Mouse (Mus musculus) C2C12 (cell line): ENCODE data around the gene Atmin. TPM values are rescaled to one million over a fixed set of nuclear protein-coding genes. Genes with fewer than 3 reads are reported as not detected.

Experiments
- H3K27me3 ChIP-seq: one replicate; pipeline ENCODE4 v1.6.1; 2011; ENCODE audit not compliant: control insufficient read depth, insufficient read depth, insufficient read length
- H3K36me3 ChIP-seq: one replicate; pipeline ENCODE4 v1.6.1; 2011; ENCODE audit not compliant: control insufficient read depth, insufficient read depth
- H3K4me3 ChIP-seq: one replicate; pipeline ENCODE4 v1.5.1; 2011; ENCODE audit warnings: mild to moderate bottlenecking, control low read depth; ENCODE audit not compliant: poor library complexity, insufficient read depth, severe bottlenecking
- H3K79me2 ChIP-seq: one replicate; pipeline ENCODE4 v1.6.1; 2011; ENCODE audit not compliant: control insufficient read depth, insufficient read depth
- H3K79me3 ChIP-seq: one replicate; pipeline ENCODE4 v1.6.1; 2011; ENCODE audit warnings: low read depth, control low read depth
- H3ac ChIP-seq: one replicate; pipeline ENCODE3; 2011; ENCODE audit warnings: low read depth; ENCODE audit not compliant: control insufficient read depth, insufficient read length
- CEBPB ChIP-seq: IDR thresholded peaks from one replicate; pipeline ENCODE4 v1.6.1; 2011; ENCODE audit warnings: low read depth, mild to moderate bottlenecking, control low read depth, moderate library complexity
- CTCF ChIP-seq: IDR thresholded peaks from one replicate; pipeline ENCODE4 v1.5.1; 2011; ENCODE audit not compliant: control insufficient read depth, insufficient read depth, insufficient read length
- FOSL1 ChIP-seq: IDR thresholded peaks from one replicate; pipeline ENCODE4 v1.8.0; 2011; ENCODE audit warnings: mild to moderate bottlenecking, low read length; ENCODE audit not compliant: poor library complexity, insufficient read depth, severe bottlenecking
- MAX ChIP-seq: IDR thresholded peaks from one replicate; pipeline ENCODE4 v1.6.1; 2011; ENCODE audit warnings: mild to moderate bottlenecking, control low read depth
- MYOD1 ChIP-seq: IDR thresholded peaks from one replicate; pipeline ENCODE4 v1.6.1; 2011; ENCODE audit warnings: low read depth; ENCODE audit not compliant: control insufficient read depth, insufficient read length
- MYOG ChIP-seq: IDR thresholded peaks from one replicate; pipeline ENCODE4 v1.6.1; 2011; ENCODE audit not compliant: control insufficient read depth, insufficient read length; ENCODE audit errors: extremely low read depth
- USF1 ChIP-seq: IDR thresholded peaks from one replicate; pipeline ENCODE4 v1.6.1; 2011; ENCODE audit warnings: low read depth, mild to moderate bottlenecking, control low read depth, moderate library complexity
- polyA plus RNA-seq: library from polyadenylated mRNA; unstranded; fragments of >200 nt; fragmentation: generic; extraction: Trizol; gene quantifications from one replicate; pipeline ENCODE4 v1.2.1, GENCODE M21; 2012; ENCODE audit warnings: missing spikeins

Atmin gene
- polyA plus RNA-seq, 1 experiment, result 5.8 TPM

GRCm38 (mm10) chr8:116945169-116945910, 2.1 kb downstream of the Atmin start:
- Histone ChIP-seq H3K27me3 (no peaks in the 10 kb centered on the region), H3K79me2 (peaks cover 19% of the 10 kb centered on the region), H3K36me3 (no peaks in the 10 kb centered on the region), H3K79me3 (no peaks in the 10 kb centered on the region), H3K4me3 (no peak overlapping the region), H3ac (no peak overlapping the region)
- no peak for TF ChIP-seq MYOG
- TF ChIP-seq FOSL1, result no peak
- no peak for TF ChIP-seq CEBPB
- no peak for TF ChIP-seq MYOD1
- no peak for TF ChIP-seq USF1
- TF ChIP-seq CTCF, result no peak
- no peak for TF ChIP-seq MAX

DNA sequence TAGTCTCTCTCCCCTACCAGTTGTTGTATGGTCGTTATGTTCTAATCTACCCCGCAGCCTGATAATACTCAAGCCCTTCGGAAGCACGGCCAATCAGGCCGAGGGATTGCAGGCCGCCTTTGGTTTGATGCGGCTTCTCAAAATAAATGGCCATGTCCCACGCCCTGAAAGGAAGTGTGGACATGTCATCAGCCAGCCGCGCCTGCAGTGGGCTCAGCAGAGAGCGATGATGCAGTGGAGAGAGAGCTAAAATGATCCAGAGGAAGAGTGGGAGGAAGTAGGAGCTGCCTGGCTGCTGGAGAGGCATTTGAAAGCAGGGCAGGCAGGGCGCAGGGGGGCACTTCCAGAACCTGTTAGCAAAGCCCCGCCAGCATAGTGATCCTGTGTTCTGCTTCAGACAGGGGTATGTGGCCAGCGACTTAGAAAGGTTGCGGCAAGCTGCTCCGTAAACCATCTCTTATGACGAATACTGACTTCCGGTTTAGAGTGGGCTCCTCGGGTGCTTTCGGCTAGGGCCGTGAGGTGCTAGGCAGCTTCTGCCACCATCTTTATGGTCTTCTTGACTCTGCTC, 3.2 kb downstream of the Atmin start:
- H3K79me2 ChIP-seq, result peaks cover 19% of the 10 kb centered on the region
- H3K4me3 ChIP-seq, result no peak overlapping the region
- TF ChIP-seq CTCF (no peak), FOSL1 (no peak), MAX (no peak)
- H3K36me3 ChIP-seq, result no peaks in the 10 kb centered on the region
- H3ac ChIP-seq, result no peak overlapping the region
- H3K27me3 ChIP-seq, result no peaks in the 10 kb centered on the region
- H3K79me3 ChIP-seq, result no peaks in the 10 kb centered on the region

DNA sequence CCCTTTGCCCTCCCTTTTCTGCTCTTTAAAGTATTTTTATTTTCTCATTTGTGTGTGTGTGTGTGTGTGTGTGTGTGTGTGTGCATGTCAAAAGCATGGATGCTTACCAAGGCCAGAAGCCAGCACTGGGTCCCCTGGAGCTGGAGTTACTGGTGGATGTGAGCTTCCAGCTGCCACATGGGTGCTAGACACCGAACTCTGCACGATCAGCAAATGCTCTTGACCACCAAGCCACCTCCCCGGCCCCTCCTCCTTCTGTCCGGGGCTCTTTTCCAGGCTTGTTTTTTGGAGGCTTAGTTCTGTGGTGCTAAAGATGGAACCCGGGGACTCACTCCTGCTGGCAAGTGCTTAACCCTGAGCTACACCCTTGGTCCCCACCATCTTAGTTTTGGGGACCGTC, 3.7 kb downstream of the Atmin start:
- no peaks in the 10 kb centered on the region for H3K36me3 ChIP-seq
- H3K4me3 ChIP-seq, result no peak overlapping the region
- H3K79me2 ChIP-seq, result peaks cover 19% of the 10 kb centered on the region
- no peaks in the 10 kb centered on the region for H3K79me3 ChIP-seq
- H3ac ChIP-seq, result no peak overlapping the region
- no peaks in the 10 kb centered on the region for H3K27me3 ChIP-seq
- TF ChIP-seq CEBPB (no peak), MYOD1 (no peak), USF1 (no peak), MYOG (no peak), MAX (no peak), FOSL1 (no peak), CTCF (no peak)

- no peak overlapping the region for H3K4me3 ChIP-seq
- H3K36me3 ChIP-seq, result no peaks in the 10 kb centered on the region
- TF ChIP-seq MYOD1 (no peak), CTCF (no peak), MAX (no peak), FOSL1 (no peak), CEBPB (no peak), MYOG (no peak), USF1 (no peak)
- no peaks in the 10 kb centered on the region for H3K27me3 ChIP-seq
- H3K79me2 ChIP-seq, result peaks cover 19% of the 10 kb centered on the region
- no peaks in the 10 kb centered on the region for H3K79me3 ChIP-seq
- H3ac ChIP-seq, result no peak overlapping the region
These were observed 4.4 kb downstream of the Atmin start for GRCm38 (mm10) chr8:116947589-116947988.

- no peak overlapping the region for H3ac ChIP-seq
- no peak overlapping the region for H3K4me3 ChIP-seq
- H3K79me3 ChIP-seq, result no peaks in the 10 kb centered on the region
- peaks cover 8% of the 10 kb centered on the region for H3K79me2 ChIP-seq
- TF ChIP-seq CTCF, result no peak
- no peaks in the 10 kb centered on the region for H3K27me3 ChIP-seq
- H3K36me3 ChIP-seq, result peaks cover 8% of the 10 kb centered on the region
These were observed 8.2 kb downstream of the Atmin start for GRCm38 (mm10) chr8:116951369-116951768.

DNA sequence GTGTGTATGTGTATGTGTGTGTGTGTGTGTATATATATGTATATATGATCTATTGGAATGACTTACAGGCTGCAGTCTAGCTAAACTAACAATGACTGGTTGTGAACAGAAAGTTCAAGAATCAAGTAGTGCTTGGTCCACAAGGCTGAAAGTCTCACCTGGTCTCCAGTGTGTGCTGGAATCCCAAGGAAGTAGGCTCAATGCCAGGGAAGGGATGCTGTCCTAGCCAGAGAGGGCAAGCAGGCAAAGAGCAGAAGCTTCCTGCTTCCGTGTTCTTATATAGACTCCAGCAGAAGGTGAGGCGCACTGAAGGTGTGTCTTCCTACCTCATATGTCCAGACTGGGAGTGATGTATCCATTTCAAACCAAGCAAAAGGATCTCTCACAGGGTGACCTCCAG, 8.6 kb downstream of the Atmin start:
- no peak overlapping the region for H3K4me3 ChIP-seq
- peaks cover 12% of the 10 kb centered on the region for H3K36me3 ChIP-seq
- peaks cover 8% of the 10 kb centered on the region for H3K79me2 ChIP-seq
- TF ChIP-seq MAX, result no peak
- TF ChIP-seq CEBPB, result no peak
- no peak for TF ChIP-seq MYOG
- no peak for TF ChIP-seq CTCF
- TF ChIP-seq USF1, result no peak
- no peak for TF ChIP-seq FOSL1
- TF ChIP-seq MYOD1, result no peak
- H3K79me3 ChIP-seq, result no peaks in the 10 kb centered on the region
- H3ac ChIP-seq, result no peak overlapping the region
- no peaks in the 10 kb centered on the region for H3K27me3 ChIP-seq
